Mouse (Mus musculus): ENCODE measurements around the gene Dek.

DNA sequence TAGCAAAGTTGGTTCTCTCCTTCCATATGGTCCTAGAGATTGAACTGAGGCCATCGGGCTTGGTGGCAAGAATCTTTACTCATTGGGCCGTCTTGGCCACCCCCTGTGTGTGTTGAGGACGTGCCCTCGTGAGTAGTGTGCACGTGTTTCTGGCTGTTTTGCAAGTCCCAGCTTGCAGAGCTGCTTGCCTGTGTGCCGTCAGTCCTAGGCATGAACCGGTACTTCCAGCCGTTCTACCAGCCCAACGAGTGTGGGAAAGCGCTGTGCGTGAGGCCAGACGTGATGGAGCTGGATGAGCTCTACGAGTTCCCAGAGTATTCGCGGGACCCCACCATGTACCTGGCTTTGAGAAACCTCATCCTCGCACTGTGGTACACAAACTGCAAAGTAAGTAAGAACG lies 43.2 kb downstream of the Dek start:
- TF ChIP-seq GATA1 (IDR thresholded peaks at IDR 0.05; ENCODE audit: low read length): no peak
- TF ChIP-seq TAL1 (IDR thresholded peaks at IDR 0.05; ENCODE audit: low read length): no peak
